Mouse (Mus musculus): ENCODE data around the gene Prkcb.

GRCm38 (mm10) chr7:122452671-122453070 is 164.1 kb downstream of the Prkcb start:
- TF ChIP-seq CTCF (conservative IDR thresholded peaks at IDR 0.05; ENCODE audit: insufficient read depth, insufficient read length, low read depth, low read length) (no peak), POLR2A (IDR thresholded peaks at IDR 0.05; ENCODE audit: low read depth, low read length) (no peak)
